Mouse (Mus musculus): ENCODE measurements around the gene Tex37. TPM values are rescaled to one million over a fixed set of nuclear protein-coding genes. Genes with fewer than 3 reads are reported as not detected.

Gene Tex37
- not detected in 2 replicates for polyA plus RNA-seq (2014; fragmentation: Nextera tagmentation; extraction: Ambion mirVana)

DNA sequence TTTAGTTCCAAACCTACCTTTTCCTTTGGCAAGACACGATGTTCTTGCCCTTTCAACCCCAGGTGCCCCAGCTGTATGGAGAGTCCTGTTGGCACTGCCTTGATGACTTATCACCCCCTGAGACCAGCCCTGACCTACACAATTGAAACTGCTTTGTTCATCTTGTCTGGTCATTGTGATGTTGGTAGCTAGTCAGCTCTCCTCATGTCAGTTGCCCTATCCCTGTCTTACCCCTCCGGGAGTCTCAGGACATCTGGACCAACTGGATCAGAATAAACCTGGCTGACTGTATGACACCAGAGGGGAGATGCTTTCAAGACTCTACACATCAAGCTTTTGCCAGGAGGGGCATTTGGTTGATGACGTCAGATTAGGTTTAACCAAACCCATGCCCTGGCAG lies at the start of gene Tex37:
Tex37 (minus strand) TSS at position 101 of the 400 bp plus-strand sequence.
- Histone ChIP-seq H3K9ac (ENCODE audit: low read depth, low read length) (no peak within 1 kb of the TSS), H3K4me2 (no peak within 1 kb of the TSS), H3K27me3 (ENCODE audit: control insufficient read depth, insufficient read depth, low read length) (peaks cover 11% of the 10 kb centered on the region), H3K27ac (ENCODE audit: low read depth, low read length) (no peak within 1 kb of the TSS), H3K4me1 (ENCODE audit: control insufficient read depth, insufficient read depth, low read length) (no peaks in the 10 kb centered on the region; the same call in 1 of the 2 replicates), H3K36me3 (ENCODE audit: control insufficient read depth, insufficient read depth, low read length) (no peaks in the 10 kb centered on the region), H3K9me3 (replicated peaks; ENCODE audit: control insufficient read depth, low read length) (no peaks in the 10 kb centered on the region), H3K4me3 (ENCODE audit: low read depth, low read length) (no peak within 1 kb of the TSS)
- 79% methylated on average over 3 of the region's 3 CpGs for WGBS (ENCODE audit: insufficient replicate concordance)
- ATAC-seq (replicated peaks; ENCODE audit: insufficient number of reproducible peaks, low FRiP score, low TSS enrichment) = no peak

DNA sequence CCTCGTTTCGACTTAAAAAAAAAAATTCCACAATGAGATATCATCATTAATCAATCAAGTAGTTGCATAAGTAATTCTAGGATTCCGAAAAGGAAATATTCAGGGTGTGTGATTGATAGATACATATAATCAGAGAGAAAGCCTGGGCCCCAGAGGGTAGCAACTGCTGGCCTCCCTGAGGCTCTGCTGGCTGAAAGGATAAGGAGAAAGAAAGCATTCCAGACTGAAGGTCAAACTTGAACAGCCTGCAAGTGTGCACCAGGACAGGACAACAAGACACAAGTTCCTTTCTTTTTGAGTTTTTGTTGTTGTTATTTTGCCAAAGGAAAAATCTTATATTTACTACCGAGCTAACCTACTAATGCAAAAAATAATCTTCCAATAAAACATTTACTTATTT lies 49.6 kb upstream of the Tex37 start:
- WGBS (ENCODE audit: insufficient replicate concordance) = 61% methylated on average over 4 of the region's 4 CpGs
- Histone ChIP-seq H3K27me3 (ENCODE audit: control insufficient read depth, insufficient read depth, low read length) (peaks cover 28% of the 10 kb centered on the region), H3K36me3 (ENCODE audit: control insufficient read depth, insufficient read depth, low read length) (no peaks in the 10 kb centered on the region), H3K4me2 (no peak overlapping the region), H3K9ac (ENCODE audit: low read depth, low read length) (no peak overlapping the region), H3K9me3 (replicated peaks; ENCODE audit: control insufficient read depth, low read length) (no peaks in the 10 kb centered on the region), H3K4me1 (ENCODE audit: control insufficient read depth, insufficient read depth, low read length) (peaks cover 6% of the 10 kb centered on the region; the same call in 1 of the 2 replicates), H3K4me3 (ENCODE audit: low read depth, low read length) (no peak overlapping the region), H3K27ac (ENCODE audit: low read depth, low read length) (peak overlapping the region; percentile 16; the same call in 1 of the 2 replicates)
- ATAC-seq (replicated peaks; ENCODE audit: insufficient number of reproducible peaks, low FRiP score, low TSS enrichment) = no peak

DNA sequence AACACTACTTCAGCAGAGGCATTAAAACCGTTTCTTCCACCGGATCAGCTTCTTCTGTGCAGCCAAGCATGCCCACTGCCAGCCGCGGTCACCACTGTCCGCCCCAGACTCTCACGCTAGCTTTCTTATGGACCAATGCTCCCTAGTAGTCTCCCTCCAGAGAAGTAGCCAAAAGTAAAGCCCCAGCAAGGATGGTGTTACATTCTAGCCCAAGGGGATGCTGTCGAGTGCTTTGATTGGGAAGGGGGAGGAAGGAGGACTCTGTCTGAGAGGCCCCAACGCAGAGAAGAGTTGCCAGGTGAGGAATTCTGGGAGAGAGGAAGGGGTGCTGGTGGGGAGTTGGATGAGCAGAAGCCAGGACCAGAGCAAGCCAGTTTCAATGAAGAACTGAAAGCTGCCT lies 48.7 kb upstream of the Tex37 start:
- no peak for ATAC-seq (replicated peaks; ENCODE audit: insufficient number of reproducible peaks, low FRiP score, low TSS enrichment)
- WGBS (ENCODE audit: insufficient replicate concordance) = 2% methylated on average over 8 of the region's 8 CpGs
- Histone ChIP-seq H3K36me3 (ENCODE audit: control insufficient read depth, insufficient read depth, low read length) (no peaks in the 10 kb centered on the region), H3K9ac (ENCODE audit: low read depth, low read length) (no peak overlapping the region), H3K27ac (ENCODE audit: low read depth, low read length) (no peak overlapping the region), H3K4me3 (ENCODE audit: low read depth, low read length) (no peak overlapping the region), H3K9me3 (replicated peaks; ENCODE audit: control insufficient read depth, low read length) (no peaks in the 10 kb centered on the region), H3K27me3 (ENCODE audit: control insufficient read depth, insufficient read depth, low read length) (peaks cover 34% of the 10 kb centered on the region), H3K4me1 (ENCODE audit: control insufficient read depth, insufficient read depth, low read length) (peaks cover 6% of the 10 kb centered on the region; the same call in 1 of the 2 replicates), H3K4me2 (peak overlapping the region; percentile 48)

DNA sequence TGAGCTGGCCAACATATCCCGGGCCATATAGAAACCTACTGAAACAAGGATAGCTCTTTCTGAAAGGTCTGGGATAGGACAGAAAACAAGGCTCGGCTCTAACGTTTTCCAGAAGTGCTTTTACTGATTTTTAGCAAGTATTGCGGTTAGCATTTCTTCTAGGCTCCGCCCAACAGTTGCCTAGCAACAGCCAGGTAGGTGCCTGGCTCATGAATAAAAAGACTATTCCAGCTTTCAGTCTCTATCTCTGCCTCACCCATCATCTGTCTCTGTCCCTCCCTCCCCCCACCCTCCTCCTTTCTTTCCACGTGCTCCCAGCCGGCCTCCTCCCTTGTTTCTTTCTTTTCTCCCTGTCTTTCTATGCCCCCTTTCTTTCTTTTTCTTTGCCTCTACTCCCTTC lies 47.0 kb upstream of the Tex37 start:
- Histone ChIP-seq H3K4me3 (ENCODE audit: low read depth, low read length) (no peak overlapping the region), H3K27ac (ENCODE audit: low read depth, low read length) (no peak overlapping the region), H3K9ac (ENCODE audit: low read depth, low read length) (no peak overlapping the region), H3K4me1 (ENCODE audit: control insufficient read depth, insufficient read depth, low read length) (peaks cover 6% of the 10 kb centered on the region; the same call in 1 of the 2 replicates), H3K9me3 (replicated peaks; ENCODE audit: control insufficient read depth, low read length) (no peaks in the 10 kb centered on the region), H3K27me3 (ENCODE audit: control insufficient read depth, insufficient read depth, low read length) (peaks cover 36% of the 10 kb centered on the region), H3K4me2 (no peak overlapping the region), H3K36me3 (ENCODE audit: control insufficient read depth, insufficient read depth, low read length) (no peaks in the 10 kb centered on the region)
- no peak for ATAC-seq (replicated peaks; ENCODE audit: insufficient number of reproducible peaks, low FRiP score, low TSS enrichment)
- 23% methylated on average over 7 of the region's 7 CpGs for WGBS (ENCODE audit: insufficient replicate concordance)

DNA sequence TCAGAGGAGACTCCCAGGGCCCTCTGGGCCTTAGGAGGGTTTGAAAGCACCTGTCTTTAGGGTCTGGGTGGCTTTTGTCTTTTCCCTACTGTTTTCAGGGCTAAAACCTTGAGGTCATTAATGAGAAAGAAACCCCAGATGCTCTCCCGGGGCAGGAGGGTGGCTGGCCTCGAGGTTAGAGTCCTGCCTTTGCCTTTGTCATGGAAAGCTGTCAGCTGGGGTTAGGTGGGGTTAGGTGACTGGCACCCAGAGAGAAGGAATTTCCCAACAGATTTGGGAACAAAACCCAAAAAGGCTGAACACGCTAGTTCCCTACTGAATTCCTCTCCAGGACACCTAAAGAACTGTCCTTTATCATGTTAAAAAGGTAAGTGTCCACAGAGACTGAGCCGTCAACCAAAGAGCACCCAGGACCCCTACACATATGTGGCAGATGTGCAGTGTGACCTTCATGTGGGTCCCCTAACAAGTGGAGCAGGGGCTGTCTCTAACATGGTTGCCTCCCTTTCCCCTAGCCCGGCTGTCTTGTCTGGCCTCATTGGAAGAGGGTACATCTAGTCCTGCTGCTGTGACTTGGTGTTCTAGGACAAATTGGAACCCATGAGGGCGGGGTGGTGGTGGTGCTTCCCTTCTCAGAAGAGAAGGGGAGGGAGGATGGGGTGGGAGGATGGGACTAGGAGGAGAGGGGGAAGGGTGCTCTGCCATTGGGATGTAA lies 45.5 kb upstream of the Tex37 start:
- Histone ChIP-seq H3K36me3 (ENCODE audit: control insufficient read depth, insufficient read depth, low read length) (no peaks in the 10 kb centered on the region), H3K4me2 (no peak overlapping the region), H3K9ac (ENCODE audit: low read depth, low read length) (no peak overlapping the region), H3K27ac (ENCODE audit: low read depth, low read length) (no peak overlapping the region), H3K4me3 (ENCODE audit: low read depth, low read length) (no peak overlapping the region), H3K9me3 (replicated peaks; ENCODE audit: control insufficient read depth, low read length) (no peaks in the 10 kb centered on the region), H3K27me3 (ENCODE audit: control insufficient read depth, insufficient read depth, low read length) (peaks cover 48% of the 10 kb centered on the region), H3K4me1 (ENCODE audit: control insufficient read depth, insufficient read depth, low read length) (peaks cover 6% of the 10 kb centered on the region; the same call in 1 of the 2 replicates)
- ATAC-seq (replicated peaks; ENCODE audit: insufficient number of reproducible peaks, low FRiP score, low TSS enrichment) = no peak
- 37% methylated on average over 6 of the region's 6 CpGs for WGBS (ENCODE audit: insufficient replicate concordance)

DNA sequence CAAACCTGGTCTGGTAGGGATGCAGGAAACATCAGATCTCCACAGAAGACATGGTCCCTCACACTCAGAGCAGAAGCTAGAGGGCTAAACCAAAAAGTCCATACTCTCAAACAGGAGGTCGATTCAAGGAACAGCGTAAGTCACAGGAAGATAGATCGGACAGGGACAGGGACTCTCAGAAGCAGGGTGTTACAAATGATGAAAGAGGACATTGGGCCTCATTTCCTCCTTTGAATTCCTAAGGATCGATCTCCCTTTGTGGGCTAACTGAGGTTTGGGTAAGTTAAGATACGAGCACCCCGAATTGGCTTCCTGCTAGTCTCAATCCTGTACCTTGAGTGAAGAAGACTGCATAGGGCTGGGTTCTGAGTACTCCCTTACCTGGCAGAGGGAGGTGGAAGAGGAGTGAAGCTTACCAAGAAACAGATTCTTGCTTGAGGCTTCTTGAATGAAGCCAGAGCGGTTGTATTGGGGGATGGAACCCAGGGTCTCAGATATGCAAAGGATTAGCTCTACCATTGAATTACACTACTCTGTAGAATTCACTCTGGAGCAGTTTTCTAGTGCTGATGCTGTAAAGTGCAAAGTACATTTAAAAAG lies 38.7 kb upstream of the Tex37 start:
- no peak for ATAC-seq (replicated peaks; ENCODE audit: insufficient number of reproducible peaks, low FRiP score, low TSS enrichment)
- Histone ChIP-seq H3K9ac (ENCODE audit: low read depth, low read length) (no peak overlapping the region), H3K36me3 (ENCODE audit: control insufficient read depth, insufficient read depth, low read length) (no peaks in the 10 kb centered on the region), H3K27me3 (ENCODE audit: control insufficient read depth, insufficient read depth, low read length) (peaks cover 73% of the 10 kb centered on the region), H3K27ac (ENCODE audit: low read depth, low read length) (no peak overlapping the region), H3K4me2 (peak overlapping the region; percentile 93; the same call in 1 of the 2 replicates), H3K4me3 (ENCODE audit: low read depth, low read length) (no peak overlapping the region), H3K4me1 (ENCODE audit: control insufficient read depth, insufficient read depth, low read length) (peaks cover 3% of the 10 kb centered on the region; the same call in 1 of the 2 replicates), H3K9me3 (replicated peaks; ENCODE audit: control insufficient read depth, low read length) (no peaks in the 10 kb centered on the region)
- 11% methylated on average over 7 of the region's 7 CpGs for WGBS (ENCODE audit: insufficient replicate concordance)

DNA sequence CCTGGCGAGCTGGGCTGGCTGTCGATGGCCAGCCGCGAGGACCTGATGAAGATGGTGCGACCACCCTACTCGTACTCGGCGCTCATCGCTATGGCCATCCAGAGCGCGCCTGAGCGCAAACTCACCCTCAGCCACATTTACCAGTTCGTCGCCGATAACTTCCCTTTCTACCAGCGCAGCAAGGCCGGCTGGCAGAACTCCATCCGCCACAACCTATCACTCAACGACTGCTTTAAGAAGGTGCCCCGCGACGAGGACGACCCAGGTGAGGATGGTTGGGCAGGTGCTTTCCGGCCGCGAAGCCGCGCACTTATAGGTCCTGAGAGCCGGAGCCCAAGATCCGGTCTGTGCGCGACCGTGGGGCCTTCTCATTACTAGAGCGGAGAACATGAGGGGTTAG lies 38.2 kb upstream of the Tex37 start:
- ATAC-seq (replicated peaks; ENCODE audit: insufficient number of reproducible peaks, low FRiP score, low TSS enrichment) = no peak
- H3K27ac ChIP-seq (ENCODE audit: low read depth, low read length) = no peak overlapping the region
- 0 out of 2 replicates have a peak overlapping the region, but pooled peaks have one; percentile 28 for H3K9ac ChIP-seq (ENCODE audit: low read depth, low read length)
- H3K4me2 ChIP-seq = peak overlapping the region; percentile 93
- 1% methylated on average over 34 of the region's 34 CpGs for WGBS (ENCODE audit: insufficient replicate concordance)
- peaks cover 73% of the 10 kb centered on the region for H3K27me3 ChIP-seq (ENCODE audit: control insufficient read depth, insufficient read depth, low read length)
- H3K36me3 ChIP-seq (ENCODE audit: control insufficient read depth, insufficient read depth, low read length) = no peaks in the 10 kb centered on the region
- no peaks in the 10 kb centered on the region for H3K9me3 ChIP-seq (replicated peaks; ENCODE audit: control insufficient read depth, low read length)
- H3K4me3 ChIP-seq (ENCODE audit: low read depth, low read length) = peak overlapping the region; percentile 54
- H3K4me1 ChIP-seq (ENCODE audit: control insufficient read depth, insufficient read depth, low read length) = peaks cover 3% of the 10 kb centered on the region; the same call in 1 of the 2 replicates

DNA sequence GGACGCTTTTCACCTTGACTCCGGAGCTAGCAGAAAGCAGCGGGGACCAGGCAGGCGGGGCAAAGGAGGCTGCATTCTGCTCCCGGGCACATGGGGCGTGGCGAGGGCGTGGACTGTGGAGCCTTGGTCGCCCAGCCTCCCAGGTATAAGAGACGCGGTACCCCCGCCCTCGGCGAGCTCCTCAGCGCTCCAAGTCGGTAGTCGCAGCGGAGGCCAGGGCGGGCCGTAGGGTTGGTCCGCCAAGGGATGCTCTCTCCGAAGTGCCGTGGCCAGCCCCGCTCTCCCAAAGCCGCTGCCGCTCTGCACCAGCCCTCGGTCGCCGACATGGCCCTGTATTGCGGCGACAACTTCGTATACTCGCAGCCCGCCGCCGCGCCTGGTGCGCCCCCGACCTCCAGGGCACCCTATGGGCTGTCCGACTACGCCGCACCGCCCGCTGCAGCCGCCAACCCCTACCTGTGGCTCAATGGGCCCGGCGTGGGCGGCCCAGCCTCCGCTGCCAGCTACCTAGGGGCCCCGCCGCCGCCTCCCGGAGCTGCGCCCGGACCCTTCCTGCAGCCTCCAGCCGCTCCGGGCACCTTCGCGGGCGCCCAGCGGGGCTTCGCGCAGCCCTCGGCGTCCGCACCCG lies 37.7 kb upstream of the Tex37 start, which contains the start of gene Foxi3:
Foxi3 (plus strand) TSS at position 247 of the 628 bp plus-strand sequence.
- Histone ChIP-seq H3K36me3 (ENCODE audit: control insufficient read depth, insufficient read depth, low read length) (no peaks in the 10 kb centered on the region), H3K9ac (ENCODE audit: low read depth, low read length) (peak within 1 kb of the TSS; percentile 28; the same call in 1 of the 2 replicates), H3K9me3 (replicated peaks; ENCODE audit: control insufficient read depth, low read length) (no peaks in the 10 kb centered on the region), H3K4me3 (ENCODE audit: low read depth, low read length) (peak within 1 kb of the TSS; percentile 54), H3K4me2 (peak within 1 kb of the TSS; percentile 93), H3K27me3 (ENCODE audit: control insufficient read depth, insufficient read depth, low read length) (peaks cover 73% of the 10 kb centered on the region), H3K27ac (ENCODE audit: low read depth, low read length) (no peak within 1 kb of the TSS), H3K4me1 (ENCODE audit: control insufficient read depth, insufficient read depth, low read length) (peaks cover 3% of the 10 kb centered on the region; the same call in 1 of the 2 replicates)
- ATAC-seq (replicated peaks; ENCODE audit: insufficient number of reproducible peaks, low FRiP score, low TSS enrichment) = peak; percentile 52
- WGBS (ENCODE audit: insufficient replicate concordance) = under 1% methylated on average over 64 of the region's 67 CpGs
